Mouse (Mus musculus) megakaryocyte progenitor cell, adult 5-6 weeks (primary cell): ENCODE results near the gene Ormdl1. TPM values are rescaled to one million over a fixed set of nuclear protein-coding genes. Genes with fewer than 3 reads are reported as not detected.

Source experiments
- total RNA-seq, 2 experiments: library from RNA; stranded (forward) in 1 of 2; stranded (reverse) in 1 of 2; fragments of 157-497, 149-512 nt in 1 of 2; fragments of 200-1000 nt in 1 of 2; gene quantifications; 2 replicates each; pipeline versions ENCODE4 v1.2.3 to v1.2.4; 2015 to 2017

Gene Ormdl1
- total RNA-seq, 2 experiments from 2014 or later: 27.3 to 28.1 TPM

Other genes starting within 250 kb of the Ormdl1 start
- not detected in 2 replicates for gene Mstn, start 235.5 kb upstream of the Ormdl1 start, total RNA-seq (2015)
- not detected in 2 replicates for gene Mstn, start 235.5 kb upstream of the Ormdl1 start, total RNA-seq (2017)
- not detected in 2 replicates for gene 1700019A02Rik, start 109.5 kb upstream of the Ormdl1 start, total RNA-seq (2015)
- not detected in 2 replicates for gene 1700019A02Rik, start 109.5 kb upstream of the Ormdl1 start, total RNA-seq (2017)
- gene Pms1, start 77 bp upstream of the Ormdl1 start, total RNA-seq (2015): 12.3 and 14.3 TPM in 2 replicates
- gene Pms1, start 77 bp upstream of the Ormdl1 start, total RNA-seq (2017): 14.0 and 16.3 TPM in 2 replicates
- not detected in 2 replicates for gene Gm28778, start within 50 bp of the Ormdl1 start, total RNA-seq (2015)
- gene Gm28778, start within 50 bp of the Ormdl1 start, total RNA-seq (2017): not detected in 2 replicates
- 13.8 and 20.1 TPM in 2 replicates for gene Osgepl1, start 16.5 kb downstream of the Ormdl1 start, total RNA-seq (2015)
- gene Osgepl1, start 16.5 kb downstream of the Ormdl1 start, total RNA-seq (2017): 7.6 and 10.2 TPM in 2 replicates
- not detected in 2 replicates for gene Asdurf, start 55.5 kb downstream of the Ormdl1 start, total RNA-seq (2015)
- 232 and 264 TPM in 2 replicates for gene Asdurf, start 55.5 kb downstream of the Ormdl1 start, total RNA-seq (2017)
- not detected in 2 replicates for gene Gm28551, start 55.6 kb downstream of the Ormdl1 start, total RNA-seq (2015)
- gene Gm28551, start 55.6 kb downstream of the Ormdl1 start, total RNA-seq (2017): not detected in 2 replicates
- gene Asnsd1, start 55.7 kb downstream of the Ormdl1 start, total RNA-seq (2015): 125 and 129 TPM in 2 replicates
- 106 and 115 TPM in 2 replicates for gene Asnsd1, start 55.7 kb downstream of the Ormdl1 start, total RNA-seq (2017)